Mouse (Mus musculus): ENCODE results near the gene Frem1. TPM values are rescaled to one million over a fixed set of nuclear protein-coding genes. Genes with fewer than 3 reads are reported as not detected.

Frem1 gene
- polyA plus RNA-seq (2015; fragmentation: Nextera tagmentation; extraction: Ambion mirVana), result 2.2 TPM in 2 replicates

GRCm38 (mm10) chr4:83051634-83052577 lies at the start of gene Frem1:
Frem1 (minus strand) TSS chr4:83052339.
- Histone ChIP-seq H3K4me1 (ENCODE audit: control insufficient read depth, insufficient read depth, low read depth, low read length) (peaks cover 14% of the 10 kb centered on the region), H3K36me3 (ENCODE audit: control insufficient read depth, insufficient read depth, low read length) (no peaks in the 10 kb centered on the region), H3K4me2 (ENCODE audit: low read length) (peak within 1 kb of the TSS; percentile 59), H3K9ac (ENCODE audit: low read depth, low read length) (peak within 1 kb of the TSS; percentile 33; the same call in 1 of the 2 replicates), H3K27me3 (replicated peaks; ENCODE audit: control insufficient read depth, insufficient read depth, low read length) (no peaks in the 10 kb centered on the region; the same call in 1 of the 2 replicates), H3K27ac (ENCODE audit: low read depth, low read length) (no peak within 1 kb of the TSS), H3K9me3 (ENCODE audit: control insufficient read depth, low read length) (no peaks in the 10 kb centered on the region), H3K4me3 (ENCODE audit: low read length) (peak within 1 kb of the TSS; percentile 31)
- 3% methylated on average over 24 of the region's 24 CpGs for WGBS
- ATAC-seq, result peak; percentile 84

GRCm38 (mm10) chr4:83099025-83099424 lies 46.9 kb upstream of the Frem1 start:
- ATAC-seq, result no peak
- Histone ChIP-seq H3K9me3 (ENCODE audit: control insufficient read depth, low read length) (no peaks in the 10 kb centered on the region), H3K36me3 (ENCODE audit: control insufficient read depth, insufficient read depth, low read length) (no peaks in the 10 kb centered on the region), H3K27ac (ENCODE audit: low read depth, low read length) (no peak overlapping the region), H3K9ac (ENCODE audit: low read depth, low read length) (no peak overlapping the region), H3K27me3 (replicated peaks; ENCODE audit: control insufficient read depth, insufficient read depth, low read length) (no peaks in the 10 kb centered on the region), H3K4me2 (ENCODE audit: low read length) (no peak overlapping the region), H3K4me1 (ENCODE audit: control insufficient read depth, insufficient read depth, low read depth, low read length) (no peaks in the 10 kb centered on the region), H3K4me3 (ENCODE audit: low read length) (no peak overlapping the region)
- WGBS, result 91% methylated on average over 7 of the region's 7 CpGs

GRCm38 (mm10) chr4:83093941-83094340 lies 41.8 kb upstream of the Frem1 start:
- Histone ChIP-seq H3K4me2 (ENCODE audit: low read length) (no peak overlapping the region), H3K9me3 (ENCODE audit: control insufficient read depth, low read length) (no peaks in the 10 kb centered on the region), H3K27me3 (replicated peaks; ENCODE audit: control insufficient read depth, insufficient read depth, low read length) (no peaks in the 10 kb centered on the region), H3K4me1 (ENCODE audit: control insufficient read depth, insufficient read depth, low read depth, low read length) (no peaks in the 10 kb centered on the region), H3K27ac (ENCODE audit: low read depth, low read length) (no peak overlapping the region), H3K9ac (ENCODE audit: low read depth, low read length) (no peak overlapping the region), H3K4me3 (ENCODE audit: low read length) (no peak overlapping the region), H3K36me3 (ENCODE audit: control insufficient read depth, insufficient read depth, low read length) (no peaks in the 10 kb centered on the region)
- ATAC-seq, result no peak
- WGBS, result 36% methylated on average over 2 of the region's 2 CpGs

- no peaks in the 10 kb centered on the region for H3K27me3 ChIP-seq (replicated peaks; ENCODE audit: control insufficient read depth, insufficient read depth, low read length)
- no peaks in the 10 kb centered on the region for H3K9me3 ChIP-seq (ENCODE audit: control insufficient read depth, low read length)
- H3K4me1 ChIP-seq (ENCODE audit: control insufficient read depth, insufficient read depth, low read depth, low read length), result no peaks in the 10 kb centered on the region
- no peak overlapping the region for H3K4me2 ChIP-seq (ENCODE audit: low read length)
- H3K4me3 ChIP-seq (ENCODE audit: low read length), result no peak overlapping the region
- H3K36me3 ChIP-seq (ENCODE audit: control insufficient read depth, insufficient read depth, low read length), result no peaks in the 10 kb centered on the region
- H3K27ac ChIP-seq (ENCODE audit: low read depth, low read length), result no peak overlapping the region
- no peak for ATAC-seq
- no peak overlapping the region for H3K9ac ChIP-seq (ENCODE audit: low read depth, low read length)
- WGBS, result 65% methylated on average over 6 of the region's 6 CpGs
These were observed 38.7 kb upstream of the Frem1 start for GRCm38 (mm10) chr4:83090691-83091448.

- Histone ChIP-seq H3K36me3 (ENCODE audit: control insufficient read depth, insufficient read depth, low read length) (no peaks in the 10 kb centered on the region), H3K9me3 (ENCODE audit: control insufficient read depth, low read length) (no peaks in the 10 kb centered on the region), H3K4me2 (ENCODE audit: low read length) (no peak overlapping the region), H3K27me3 (replicated peaks; ENCODE audit: control insufficient read depth, insufficient read depth, low read length) (no peaks in the 10 kb centered on the region), H3K9ac (ENCODE audit: low read depth, low read length) (no peak overlapping the region), H3K4me1 (ENCODE audit: control insufficient read depth, insufficient read depth, low read depth, low read length) (no peaks in the 10 kb centered on the region), H3K4me3 (ENCODE audit: low read length) (no peak overlapping the region), H3K27ac (ENCODE audit: low read depth, low read length) (no peak overlapping the region)
- 61% methylated on average over 13 of the region's 13 CpGs for WGBS
- ATAC-seq, result no peak
These were observed 28.4 kb upstream of the Frem1 start for GRCm38 (mm10) chr4:83080364-83081174.

- H3K4me2 ChIP-seq (ENCODE audit: low read length), result no peak overlapping the region
- no peak for ATAC-seq
- no peaks in the 10 kb centered on the region for H3K9me3 ChIP-seq (ENCODE audit: control insufficient read depth, low read length)
- H3K9ac ChIP-seq (ENCODE audit: low read depth, low read length), result no peak overlapping the region
- H3K4me3 ChIP-seq (ENCODE audit: low read length), result no peak overlapping the region
- no peaks in the 10 kb centered on the region for H3K27me3 ChIP-seq (replicated peaks; ENCODE audit: control insufficient read depth, insufficient read depth, low read length)
- no peaks in the 10 kb centered on the region for H3K36me3 ChIP-seq (ENCODE audit: control insufficient read depth, insufficient read depth, low read length)
- no peaks in the 10 kb centered on the region for H3K4me1 ChIP-seq (ENCODE audit: control insufficient read depth, insufficient read depth, low read depth, low read length)
- no peak overlapping the region for H3K27ac ChIP-seq (ENCODE audit: low read depth, low read length)
- WGBS, result 60% methylated on average over 6 of the region's 6 CpGs
These were observed 12.1 kb upstream of the Frem1 start for GRCm38 (mm10) chr4:83064191-83064590.

GRCm38 (mm10) chr4:83061564-83061963 lies 9.4 kb upstream of the Frem1 start:
- no peak overlapping the region for H3K27ac ChIP-seq (ENCODE audit: low read depth, low read length)
- no peak overlapping the region for H3K4me3 ChIP-seq (ENCODE audit: low read length)
- H3K9ac ChIP-seq (ENCODE audit: low read depth, low read length), result no peak overlapping the region
- no peaks in the 10 kb centered on the region for H3K4me1 ChIP-seq (ENCODE audit: control insufficient read depth, insufficient read depth, low read depth, low read length)
- H3K27me3 ChIP-seq (replicated peaks; ENCODE audit: control insufficient read depth, insufficient read depth, low read length), result no peaks in the 10 kb centered on the region
- H3K4me2 ChIP-seq (ENCODE audit: low read length), result no peak overlapping the region
- H3K36me3 ChIP-seq (ENCODE audit: control insufficient read depth, insufficient read depth, low read length), result no peaks in the 10 kb centered on the region
- WGBS, result 90% methylated on average over 2 of the region's 2 CpGs
- no peaks in the 10 kb centered on the region for H3K9me3 ChIP-seq (ENCODE audit: control insufficient read depth, low read length)
- ATAC-seq, result no peak

GRCm38 (mm10) chr4:83058617-83059016 lies 6.5 kb upstream of the Frem1 start:
- no peak for ATAC-seq
- 31% methylated on average over 2 of the region's 2 CpGs for WGBS
- Histone ChIP-seq H3K4me3 (ENCODE audit: low read length) (no peak overlapping the region), H3K4me2 (ENCODE audit: low read length) (no peak overlapping the region), H3K36me3 (ENCODE audit: control insufficient read depth, insufficient read depth, low read length) (no peaks in the 10 kb centered on the region), H3K9me3 (ENCODE audit: control insufficient read depth, low read length) (no peaks in the 10 kb centered on the region), H3K27me3 (replicated peaks; ENCODE audit: control insufficient read depth, insufficient read depth, low read length) (no peaks in the 10 kb centered on the region), H3K27ac (ENCODE audit: low read depth, low read length) (no peak overlapping the region), H3K9ac (ENCODE audit: low read depth, low read length) (no peak overlapping the region), H3K4me1 (ENCODE audit: control insufficient read depth, insufficient read depth, low read depth, low read length) (no peaks in the 10 kb centered on the region)
